Mouse (Mus musculus) WW6 (cell line): ENCODE data around the gene Capn2.

ENCODE experiments used
- DNase-seq: peaks from one replicate; pipeline ENCODE4 v3.0.0-alpha.2; 2013; ENCODE audit warnings: low read depth, low spot score

Gene Capn2

GRCm38 (mm10) chr1:182502491-182503050 is 14.8 kb downstream of the Capn2 start:
- DNase-seq, result no peak

- DNase-seq, result no peak
These were observed 15.5 kb downstream of the Capn2 start for GRCm38 (mm10) chr1:182501815-182502405.

- no peak for DNase-seq
These were observed 16.6 kb downstream of the Capn2 start for GRCm38 (mm10) chr1:182500843-182501242.

- DNase-seq, result no peak
These were observed 17.2 kb downstream of the Capn2 start for GRCm38 (mm10) chr1:182500224-182500623.

GRCm38 (mm10) chr1:182499443-182500089 is 17.8 kb downstream of the Capn2 start:
- DNase-seq, result no peak

- no peak for DNase-seq
These were observed 19.7 kb downstream of the Capn2 start for GRCm38 (mm10) chr1:182497736-182498135.

- no peak for DNase-seq
These were observed 20.7 kb downstream of the Capn2 start for GRCm38 (mm10) chr1:182496685-182497084.

- no peak for DNase-seq
These were observed 22.9 kb downstream of the Capn2 start for GRCm38 (mm10) chr1:182494285-182495145.

- no peak for DNase-seq
These were observed 25.6 kb downstream of the Capn2 start for GRCm38 (mm10) chr1:182491839-182492238.

GRCm38 (mm10) chr1:182490568-182490967 is 26.8 kb downstream of the Capn2 start:
- DNase-seq, result no peak

- DNase-seq, result peak; percentile 58
These were observed 27.5 kb downstream of the Capn2 start for GRCm38 (mm10) chr1:182489803-182490452.

- DNase-seq, result no peak
These were observed 28.9 kb downstream of the Capn2 start for GRCm38 (mm10) chr1:182488503-182488902.

- no peak for DNase-seq
These were observed 33.5 kb downstream of the Capn2 start for GRCm38 (mm10) chr1:182483910-182484274.

GRCm38 (mm10) chr1:182482991-182483909 is 34.2 kb downstream of the Capn2 start:
- no peak for DNase-seq

GRCm38 (mm10) chr1:182481646-182482295 is 35.6 kb downstream of the Capn2 start:
- DNase-seq, result no peak

GRCm38 (mm10) chr1:182481138-182481537 is 36.3 kb downstream of the Capn2 start:
- DNase-seq, result no peak

GRCm38 (mm10) chr1:182478935-182479334 is 38.5 kb downstream of the Capn2 start:
- no peak for DNase-seq

- no peak for DNase-seq
These were observed 42.2 kb downstream of the Capn2 start for GRCm38 (mm10) chr1:182475005-182475796.

GRCm38 (mm10) chr1:182465978-182466377 is 51.4 kb downstream of the Capn2 start:
- DNase-seq, result no peak
